Mouse (Mus musculus): ENCODE measurements around the gene Zfp286. TPM values are rescaled to one million over a fixed set of nuclear protein-coding genes. Genes with fewer than 3 reads are reported as not detected.

The Zfp286 gene
- polyA plus RNA-seq, 1 experiment from 2014 or later: 28.6 TPM

DNA sequence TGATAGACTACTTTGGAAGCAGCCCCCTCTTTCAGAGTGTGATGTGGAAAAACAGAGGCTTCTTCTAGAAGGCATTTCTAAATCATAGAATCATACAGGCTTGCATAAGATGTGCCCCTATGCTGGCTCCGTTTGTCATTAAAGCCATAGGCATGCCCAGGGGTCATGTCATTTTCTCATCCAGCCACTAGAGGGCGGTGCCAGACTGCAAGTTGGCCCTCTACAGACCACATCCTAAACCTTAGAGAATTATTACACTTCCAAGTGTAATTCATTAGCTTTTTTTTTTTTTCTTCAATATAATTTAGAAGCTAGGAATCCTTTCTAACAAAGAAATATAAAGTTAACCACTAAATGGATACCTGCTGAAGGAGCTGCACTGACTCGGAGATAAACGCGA is 45.2 kb downstream of the Zfp286 start:
- H3K4me3 ChIP-seq (ENCODE audit: low read depth, low read length): no peak overlapping the region
- H3K4me1 ChIP-seq (ENCODE audit: control insufficient read depth, insufficient read depth, low read length): no peaks in the 10 kb centered on the region
- no peak overlapping the region for H3K4me2 ChIP-seq (ENCODE audit: low read depth)
- no peaks in the 10 kb centered on the region for H3K9me3 ChIP-seq (ENCODE audit: control insufficient read depth, low read length)
- WGBS: 48% methylated on average over 5 of the region's 5 CpGs
- H3K36me3 ChIP-seq (ENCODE audit: control insufficient read depth, insufficient read depth, low read length): no peaks in the 10 kb centered on the region
- DNase-seq (ENCODE audit: low spot score) (peak; percentile 71), ATAC-seq (ENCODE audit: insufficient read depth, low FRiP score, low TSS enrichment) (no peak)
- no peak overlapping the region for H3K9ac ChIP-seq (ENCODE audit: low read length)
- H3K27ac ChIP-seq (ENCODE audit: low read depth, low read length): no peak overlapping the region
- no peaks in the 10 kb centered on the region for H3K27me3 ChIP-seq (ENCODE audit: control insufficient read depth, insufficient read depth, low read length)

DNA sequence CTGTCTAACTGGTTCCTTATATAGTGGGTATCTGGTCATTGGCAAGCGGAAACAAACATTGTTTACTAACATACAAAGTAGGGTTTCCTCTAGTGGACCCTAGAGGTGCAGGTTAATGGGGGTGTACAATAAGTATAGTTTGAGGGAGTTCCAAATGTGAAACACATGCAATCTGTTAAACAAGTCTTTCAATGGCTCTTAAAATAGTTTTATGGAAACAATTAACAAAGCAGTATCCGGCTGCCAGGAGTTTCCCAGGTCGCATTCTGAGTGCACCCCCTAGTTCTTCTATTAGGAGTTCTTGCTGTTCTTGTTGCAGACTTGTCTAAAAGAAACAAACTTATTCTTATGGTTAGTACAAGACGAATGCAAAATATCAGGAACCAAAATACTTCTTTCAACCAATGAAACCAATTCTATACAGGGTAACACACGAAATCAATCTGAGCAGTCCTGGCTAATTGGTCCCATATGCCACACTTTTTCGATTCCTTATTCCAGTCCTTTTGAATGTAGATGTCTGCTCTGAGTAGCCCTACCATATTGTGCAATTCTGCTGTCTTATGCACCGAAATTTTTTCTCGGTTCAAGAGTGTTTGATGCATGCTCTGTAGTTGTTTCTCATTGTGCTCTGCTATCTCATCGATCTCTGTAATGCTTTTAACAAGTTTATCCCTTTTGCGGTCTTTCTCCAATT is 46.9 kb downstream of the Zfp286 start:
- H3K27me3 ChIP-seq (ENCODE audit: control insufficient read depth, insufficient read depth, low read length): no peaks in the 10 kb centered on the region
- no peak for ATAC-seq (ENCODE audit: insufficient read depth, low FRiP score, low TSS enrichment)
- WGBS: 79% methylated on average over 10 of the region's 10 CpGs
- H3K36me3 ChIP-seq (ENCODE audit: control insufficient read depth, insufficient read depth, low read length): no peaks in the 10 kb centered on the region
- no peak overlapping the region for H3K9ac ChIP-seq (ENCODE audit: low read length)
- no peaks in the 10 kb centered on the region for H3K4me1 ChIP-seq (ENCODE audit: control insufficient read depth, insufficient read depth, low read length)
- no peaks in the 10 kb centered on the region for H3K9me3 ChIP-seq (ENCODE audit: control insufficient read depth, low read length)
- no peak overlapping the region for H3K4me2 ChIP-seq (ENCODE audit: low read depth)
- H3K4me3 ChIP-seq (ENCODE audit: low read depth, low read length): no peak overlapping the region
- no peak for DNase-seq (ENCODE audit: low spot score)
- H3K27ac ChIP-seq (ENCODE audit: low read depth, low read length): no peak overlapping the region

DNA sequence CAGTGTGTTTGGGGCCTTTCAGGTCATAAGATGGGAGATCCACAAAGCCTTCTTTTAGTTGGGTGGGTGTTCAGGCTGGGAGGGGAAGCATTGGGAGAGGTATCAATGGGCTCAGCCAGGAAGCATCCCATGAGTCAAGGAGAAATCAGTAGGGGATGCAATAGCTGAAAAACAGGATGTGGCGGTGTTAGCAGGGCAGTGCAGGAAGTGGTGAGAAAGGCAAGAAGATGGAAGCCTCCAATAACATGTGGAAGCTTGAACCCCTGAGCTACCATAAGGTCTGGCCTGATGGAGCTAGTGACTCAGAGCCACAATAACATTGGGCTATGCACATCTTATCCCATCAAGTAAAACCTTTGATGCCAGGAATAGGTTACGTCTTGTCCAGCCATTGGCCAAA is 48.1 kb downstream of the Zfp286 start:
- Histone ChIP-seq H3K27ac (ENCODE audit: low read depth, low read length) (no peak overlapping the region), H3K36me3 (ENCODE audit: control insufficient read depth, insufficient read depth, low read length) (no peaks in the 10 kb centered on the region), H3K4me1 (ENCODE audit: control insufficient read depth, insufficient read depth, low read length) (no peaks in the 10 kb centered on the region), H3K27me3 (ENCODE audit: control insufficient read depth, insufficient read depth, low read length) (no peaks in the 10 kb centered on the region), H3K4me3 (ENCODE audit: low read depth, low read length) (no peak overlapping the region), H3K4me2 (ENCODE audit: low read depth) (no peak overlapping the region), H3K9me3 (ENCODE audit: control insufficient read depth, low read length) (no peaks in the 10 kb centered on the region), H3K9ac (ENCODE audit: low read length) (no peak overlapping the region)
- no peak for ATAC-seq (ENCODE audit: insufficient read depth, low FRiP score, low TSS enrichment)
- DNase-seq (ENCODE audit: low spot score): no peak
- 96% methylated on average over 2 of the region's 2 CpGs for WGBS

DNA sequence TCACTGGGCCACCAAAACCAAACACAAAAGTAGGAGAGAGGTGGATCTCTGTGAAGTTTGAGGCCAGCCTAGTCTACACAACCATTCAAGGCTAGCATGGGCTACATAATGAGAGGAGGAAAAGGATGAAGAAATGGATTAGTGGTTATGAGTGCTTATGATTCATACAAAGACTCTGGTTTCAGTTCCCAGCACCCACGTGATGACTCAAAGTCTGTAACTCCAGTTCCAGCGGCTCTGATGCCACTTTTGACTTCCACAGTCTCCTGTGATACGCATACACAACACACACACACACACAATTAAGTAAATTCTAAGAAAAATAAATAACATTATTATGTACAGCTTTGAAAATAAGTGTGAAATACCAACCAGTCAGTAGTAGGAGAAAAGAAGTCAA is 56.6 kb downstream of the Zfp286 start:
- Histone ChIP-seq H3K4me1 (ENCODE audit: control insufficient read depth, insufficient read depth, low read length) (no peaks in the 10 kb centered on the region), H3K9ac (ENCODE audit: low read length) (no peak overlapping the region), H3K4me2 (ENCODE audit: low read depth) (no peak overlapping the region), H3K36me3 (ENCODE audit: control insufficient read depth, insufficient read depth, low read length) (no peaks in the 10 kb centered on the region), H3K27ac (ENCODE audit: low read depth, low read length) (no peak overlapping the region), H3K9me3 (ENCODE audit: control insufficient read depth, low read length) (no peaks in the 10 kb centered on the region), H3K4me3 (ENCODE audit: low read depth, low read length) (no peak overlapping the region), H3K27me3 (ENCODE audit: control insufficient read depth, insufficient read depth, low read length) (no peaks in the 10 kb centered on the region)
- WGBS: 92% methylated on average over 3 of the region's 3 CpGs
- ATAC-seq (ENCODE audit: insufficient read depth, low FRiP score, low TSS enrichment): no peak
- no peak for DNase-seq (ENCODE audit: low spot score)

DNA sequence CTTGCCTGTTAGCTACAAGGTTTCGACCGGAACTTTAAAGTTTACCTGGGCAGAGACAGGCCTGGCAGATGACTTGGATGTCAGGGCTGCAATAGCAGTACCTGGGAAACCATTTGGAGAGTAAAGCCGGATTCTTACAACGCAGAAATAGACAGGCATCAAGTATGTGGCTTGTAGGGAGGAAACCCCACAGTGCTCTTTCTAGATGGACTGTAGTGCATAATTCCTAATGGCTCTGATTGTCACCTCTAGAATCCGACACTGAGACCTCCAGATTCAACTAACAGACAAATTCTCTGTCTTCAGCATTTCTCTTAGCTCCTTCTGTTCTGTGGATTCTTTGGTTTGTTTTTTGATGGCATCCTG is 57.3 kb downstream of the Zfp286 start:
- Histone ChIP-seq H3K9me3 (ENCODE audit: control insufficient read depth, low read length) (no peaks in the 10 kb centered on the region), H3K4me1 (ENCODE audit: control insufficient read depth, insufficient read depth, low read length) (no peaks in the 10 kb centered on the region), H3K4me3 (ENCODE audit: low read depth, low read length) (peak overlapping the region; percentile 49), H3K9ac (ENCODE audit: low read length) (0 out of 2 replicates have a peak overlapping the region, but pooled peaks have one; percentile 7), H3K27ac (ENCODE audit: low read depth, low read length) (no peak overlapping the region), H3K36me3 (ENCODE audit: control insufficient read depth, insufficient read depth, low read length) (no peaks in the 10 kb centered on the region), H3K4me2 (ENCODE audit: low read depth) (peak overlapping the region; percentile 48), H3K27me3 (ENCODE audit: control insufficient read depth, insufficient read depth, low read length) (no peaks in the 10 kb centered on the region)
- 8% methylated on average over 5 of the region's 5 CpGs for WGBS
- DNase-seq (ENCODE audit: low spot score) (no peak), ATAC-seq (ENCODE audit: insufficient read depth, low FRiP score, low TSS enrichment) (no peak)

DNA sequence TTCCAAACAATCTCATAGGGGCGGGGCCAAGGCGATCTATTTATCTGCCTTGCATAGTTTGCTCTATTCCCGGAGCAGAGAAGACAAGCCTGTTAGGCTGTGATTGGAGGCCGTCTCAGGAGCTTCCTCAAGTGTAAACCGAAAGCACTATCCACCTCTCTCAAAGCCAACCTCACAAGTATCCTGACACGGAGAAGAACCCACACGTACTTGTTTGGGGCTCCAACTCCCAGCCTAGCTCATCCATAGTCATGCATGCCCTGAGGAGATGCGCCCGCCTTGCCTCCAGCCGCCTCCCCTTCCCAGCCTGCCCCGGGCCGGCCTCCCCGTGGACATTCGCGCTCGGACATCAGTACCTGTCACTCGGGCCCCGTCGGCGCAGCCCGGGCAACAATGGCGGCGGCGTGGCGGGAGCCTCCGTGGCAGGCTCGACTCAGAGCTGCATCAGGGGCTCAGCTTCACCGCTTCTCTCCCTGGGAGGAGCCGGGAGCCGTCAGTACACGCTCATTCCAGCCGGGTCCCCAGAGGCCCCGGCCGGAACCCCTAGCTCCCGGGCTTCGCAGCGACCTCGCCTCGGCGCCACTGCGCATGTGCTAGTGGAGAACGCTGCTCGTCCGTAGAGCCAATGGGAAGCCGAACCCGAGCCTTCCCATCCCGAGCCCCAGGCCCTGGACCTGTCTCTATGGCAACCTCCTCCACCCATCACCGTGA is 57.8 kb downstream of the Zfp286 start, which contains the start of gene Zfp287:
TSS of gene Zfp287 (minus strand) at position 595 of the 711 bp plus-strand sequence.
- Histone ChIP-seq H3K4me3 (ENCODE audit: low read depth, low read length) (peak within 1 kb of the TSS; percentile 49), H3K36me3 (ENCODE audit: control insufficient read depth, insufficient read depth, low read length) (no peaks in the 10 kb centered on the region), H3K9ac (ENCODE audit: low read length) (peak within 1 kb of the TSS; percentile 68), H3K27ac (ENCODE audit: low read depth, low read length) (peak within 1 kb of the TSS; percentile 77), H3K9me3 (ENCODE audit: control insufficient read depth, low read length) (no peaks in the 10 kb centered on the region), H3K4me2 (ENCODE audit: low read depth) (peak within 1 kb of the TSS; percentile 48), H3K4me1 (ENCODE audit: control insufficient read depth, insufficient read depth, low read length) (no peaks in the 10 kb centered on the region), H3K27me3 (ENCODE audit: control insufficient read depth, insufficient read depth, low read length) (no peaks in the 10 kb centered on the region)
- peak; percentile 99 for ATAC-seq (ENCODE audit: insufficient read depth, low FRiP score, low TSS enrichment)
- peak; percentile 95 for DNase-seq (ENCODE audit: low spot score)
- WGBS: 1% methylated on average over 46 of the region's 48 CpGs

DNA sequence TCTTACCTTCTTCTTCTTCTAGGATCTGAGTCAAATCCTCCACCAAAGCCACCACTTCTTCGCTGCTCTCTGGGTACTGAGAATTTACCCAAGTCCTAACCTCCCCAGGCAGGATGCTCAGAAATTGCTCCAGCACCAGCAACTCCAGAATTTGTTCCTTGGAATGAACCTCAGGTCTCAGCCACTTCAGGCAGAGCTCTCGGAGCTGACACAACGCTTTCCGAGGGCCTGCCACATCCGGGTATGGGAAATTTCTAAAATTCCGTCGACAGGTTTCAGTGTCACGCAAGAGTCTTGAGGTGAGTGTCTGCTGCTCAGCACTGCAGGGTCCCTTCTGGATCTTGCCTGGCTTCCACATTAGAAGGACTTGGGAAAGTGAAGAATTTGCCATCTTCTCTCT is 61.0 kb downstream of the Zfp286 start:
- Histone ChIP-seq H3K4me3 (ENCODE audit: low read depth, low read length) (no peak overlapping the region), H3K9me3 (ENCODE audit: control insufficient read depth, low read length) (no peaks in the 10 kb centered on the region), H3K9ac (ENCODE audit: low read length) (no peak overlapping the region), H3K27me3 (ENCODE audit: control insufficient read depth, insufficient read depth, low read length) (no peaks in the 10 kb centered on the region), H3K36me3 (ENCODE audit: control insufficient read depth, insufficient read depth, low read length) (peaks cover 7% of the 10 kb centered on the region), H3K4me1 (ENCODE audit: control insufficient read depth, insufficient read depth, low read length) (no peaks in the 10 kb centered on the region), H3K4me2 (ENCODE audit: low read depth) (no peak overlapping the region), H3K27ac (ENCODE audit: low read depth, low read length) (no peak overlapping the region)
- no peak for ATAC-seq (ENCODE audit: insufficient read depth, low FRiP score, low TSS enrichment)
- 91% methylated on average over 8 of the region's 8 CpGs for WGBS
- no peak for DNase-seq (ENCODE audit: low spot score)

DNA sequence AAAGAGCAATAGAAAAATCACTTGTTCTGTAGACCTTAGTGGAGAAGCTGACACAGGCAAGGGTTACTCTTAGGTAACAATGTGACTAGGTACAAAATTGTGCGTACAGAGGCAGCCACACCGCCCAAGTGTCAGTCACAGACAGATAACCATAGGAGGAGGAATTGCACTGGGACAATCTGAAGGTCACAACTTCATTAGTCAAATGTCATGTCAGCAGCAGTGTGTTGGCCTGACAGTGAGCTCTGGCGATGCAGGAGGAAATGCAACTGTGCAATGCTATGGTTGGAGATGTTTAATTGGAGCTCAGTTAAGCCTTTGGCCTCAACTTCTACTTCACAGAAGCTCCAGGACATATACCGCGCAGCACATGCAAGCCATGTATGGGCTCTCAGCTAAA is 78.6 kb downstream of the Zfp286 start:
- H3K4me3 ChIP-seq (ENCODE audit: low read depth, low read length): no peak overlapping the region
- no peaks in the 10 kb centered on the region for H3K27me3 ChIP-seq (ENCODE audit: control insufficient read depth, insufficient read depth, low read length)
- no peak for DNase-seq (ENCODE audit: low spot score)
- H3K9me3 ChIP-seq (ENCODE audit: control insufficient read depth, low read length): no peaks in the 10 kb centered on the region
- H3K4me1 ChIP-seq (ENCODE audit: control insufficient read depth, insufficient read depth, low read length): no peaks in the 10 kb centered on the region
- ATAC-seq (ENCODE audit: insufficient read depth, low FRiP score, low TSS enrichment): no peak
- no peak overlapping the region for H3K27ac ChIP-seq (ENCODE audit: low read depth, low read length)
- no peak overlapping the region for H3K4me2 ChIP-seq (ENCODE audit: low read depth)
- H3K9ac ChIP-seq (ENCODE audit: low read length): no peak overlapping the region
- WGBS: 94% methylated on average over 5 of the region's 5 CpGs
- peaks cover 14% of the 10 kb centered on the region for H3K36me3 ChIP-seq (ENCODE audit: control insufficient read depth, insufficient read depth, low read length)

DNA sequence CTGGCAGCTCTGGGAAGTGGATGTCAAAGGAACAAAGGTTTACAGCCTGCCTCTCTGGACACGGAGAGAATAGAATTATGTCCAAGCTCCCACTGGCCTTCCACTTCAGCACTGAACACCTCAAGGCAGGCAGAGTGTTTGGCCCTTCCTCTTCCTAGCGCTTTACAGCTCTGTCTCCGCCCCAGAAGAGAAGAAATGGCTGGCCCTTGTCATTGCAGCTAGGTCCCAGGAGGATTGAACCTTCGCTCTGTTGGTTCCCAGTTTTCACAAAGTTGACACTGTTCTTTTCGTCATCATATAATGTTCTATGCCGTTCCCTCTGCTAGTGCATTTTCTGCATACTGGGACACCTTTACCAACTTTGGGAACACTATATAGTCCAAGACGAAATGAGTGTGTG is 81.0 kb downstream of the Zfp286 start:
- Histone ChIP-seq H3K9ac (ENCODE audit: low read length) (no peak overlapping the region), H3K9me3 (ENCODE audit: control insufficient read depth, low read length) (no peaks in the 10 kb centered on the region), H3K4me1 (ENCODE audit: control insufficient read depth, insufficient read depth, low read length) (no peaks in the 10 kb centered on the region), H3K4me2 (ENCODE audit: low read depth) (no peak overlapping the region), H3K27ac (ENCODE audit: low read depth, low read length) (no peak overlapping the region), H3K36me3 (ENCODE audit: control insufficient read depth, insufficient read depth, low read length) (0 out of 2 replicates have a peak, but pooled peaks cover 2% of the 10 kb centered on the region), H3K27me3 (ENCODE audit: control insufficient read depth, insufficient read depth, low read length) (no peaks in the 10 kb centered on the region), H3K4me3 (ENCODE audit: low read depth, low read length) (no peak overlapping the region)
- no peak for ATAC-seq (ENCODE audit: insufficient read depth, low FRiP score, low TSS enrichment)
- WGBS: 78% methylated on average over 7 of the region's 7 CpGs
- DNase-seq (ENCODE audit: low spot score): no peak
